Mouse (Mus musculus) megakaryocyte, embryonic 14.5 days (primary cell): Measurements from ENCODE around the gene Ccdc146. TPM values are rescaled to one million over a fixed set of nuclear protein-coding genes. Genes with fewer than 3 reads are reported as not detected.

Experiments
- H3K27me3 ChIP-seq: replicated peaks from 2 replicates; pipeline ENCODE3; 2012; ENCODE audit warnings: inconsistent platforms
- H3K36me3 ChIP-seq: replicated peaks from 2 replicates; pipeline ENCODE3; 2012; ENCODE audit warnings: low read length, inconsistent platforms, mixed read lengths
- H3K4me1 ChIP-seq: 2 replicates; pipeline ENCODE4 v1.6.1; 2012; ENCODE audit warnings: inconsistent platforms
- H3K4me3 ChIP-seq: replicated peaks from 2 replicates; pipeline ENCODE3; 2012; ENCODE audit warnings: moderate library complexity, mild to moderate bottlenecking, inconsistent platforms
- H3K9me3 ChIP-seq: 2 replicates; pipeline ENCODE4 v1.6.1; 2012; ENCODE audit warnings: inconsistent platforms
- FLI1 ChIP-seq: IDR thresholded peaks from 2 replicates; pipeline ENCODE4 v1.6.1; 2012; ENCODE audit warnings: low read length, inconsistent platforms, mixed read lengths
- GATA1 ChIP-seq: IDR thresholded peaks from 3 replicates; pipeline ENCODE4 v1.6.1; 2012; ENCODE audit warnings: mixed read lengths, low read length, inconsistent platforms, borderline replicate concordance
- polyA plus RNA-seq: library from polyadenylated mRNA; stranded (reverse); fragments of >175 nt; gene quantifications from 2 replicates; pipeline ENCODE4 v1.2.3, GENCODE M21; 2012; ENCODE audit warnings: low replicate concordance; ENCODE audit not compliant: insufficient read depth

The Ccdc146 gene
- polyA plus RNA-seq, 1 experiment, result not detected

- Histone ChIP-seq H3K4me3 (no peak overlapping the region), H3K36me3 (no peaks in the 10 kb centered on the region), H3K27me3 (no peaks in the 10 kb centered on the region), H3K4me1 (peaks cover 47% of the 10 kb centered on the region), H3K9me3 (no peaks in the 10 kb centered on the region)
- TF ChIP-seq GATA1 (no peak), FLI1 (no peak)
Observed at GRCm38 (mm10) chr5:21388855-21389254, 35.6 kb downstream of the Ccdc146 start.

GRCm38 (mm10) chr5:21387340-21387739 is 37.1 kb downstream of the Ccdc146 start:
- H3K27me3 ChIP-seq, result no peaks in the 10 kb centered on the region
- no peaks in the 10 kb centered on the region for H3K9me3 ChIP-seq
- no peak for TF ChIP-seq FLI1
- no peak for TF ChIP-seq GATA1
- H3K4me1 ChIP-seq, result peaks cover 58% of the 10 kb centered on the region
- no peaks in the 10 kb centered on the region for H3K36me3 ChIP-seq
- H3K4me3 ChIP-seq, result no peak overlapping the region

- Histone ChIP-seq H3K4me1 (peaks cover 51% of the 10 kb centered on the region), H3K9me3 (no peaks in the 10 kb centered on the region), H3K36me3 (no peaks in the 10 kb centered on the region), H3K4me3 (no peak overlapping the region), H3K27me3 (no peaks in the 10 kb centered on the region)
- no peak for TF ChIP-seq GATA1
- TF ChIP-seq FLI1, result no peak
Observed at GRCm38 (mm10) chr5:21386432-21386831, 38.0 kb downstream of the Ccdc146 start.

GRCm38 (mm10) chr5:21384976-21385375 is 39.5 kb downstream of the Ccdc146 start:
- TF ChIP-seq FLI1 (no peak), GATA1 (no peak)
- H3K4me3 ChIP-seq, result peak overlapping the region; percentile 53
- H3K9me3 ChIP-seq, result no peaks in the 10 kb centered on the region
- no peaks in the 10 kb centered on the region for H3K36me3 ChIP-seq
- peaks cover 54% of the 10 kb centered on the region for H3K4me1 ChIP-seq
- no peaks in the 10 kb centered on the region for H3K27me3 ChIP-seq

GRCm38 (mm10) chr5:21384252-21384960 is 40.1 kb downstream of the Ccdc146 start:
- no peak overlapping the region for H3K4me3 ChIP-seq
- H3K9me3 ChIP-seq, result no peaks in the 10 kb centered on the region
- no peaks in the 10 kb centered on the region for H3K27me3 ChIP-seq
- H3K36me3 ChIP-seq, result peaks cover 2% of the 10 kb centered on the region
- TF ChIP-seq GATA1, result no peak
- no peak for TF ChIP-seq FLI1
- H3K4me1 ChIP-seq, result peaks cover 50% of the 10 kb centered on the region

GRCm38 (mm10) chr5:21383392-21384251 is 40.9 kb downstream of the Ccdc146 start:
- H3K9me3 ChIP-seq, result no peaks in the 10 kb centered on the region
- H3K4me3 ChIP-seq, result peak overlapping the region; percentile 42
- peaks cover 2% of the 10 kb centered on the region for H3K36me3 ChIP-seq
- H3K4me1 ChIP-seq, result peaks cover 57% of the 10 kb centered on the region
- TF ChIP-seq GATA1, result no peak
- no peak for TF ChIP-seq FLI1
- no peaks in the 10 kb centered on the region for H3K27me3 ChIP-seq

GRCm38 (mm10) chr5:21382678-21383077 is 41.8 kb downstream of the Ccdc146 start:
- Histone ChIP-seq H3K4me1 (peaks cover 57% of the 10 kb centered on the region), H3K4me3 (no peak overlapping the region), H3K9me3 (no peaks in the 10 kb centered on the region), H3K36me3 (peaks cover 2% of the 10 kb centered on the region), H3K27me3 (no peaks in the 10 kb centered on the region)
- TF ChIP-seq FLI1 (no peak), GATA1 (no peak)

- Histone ChIP-seq H3K4me1 (peaks cover 51% of the 10 kb centered on the region), H3K36me3 (peaks cover 2% of the 10 kb centered on the region), H3K27me3 (no peaks in the 10 kb centered on the region), H3K9me3 (no peaks in the 10 kb centered on the region), H3K4me3 (no peak overlapping the region)
- TF ChIP-seq GATA1 (no peak), FLI1 (no peak)
Observed at GRCm38 (mm10) chr5:21381986-21382385, 42.5 kb downstream of the Ccdc146 start.

- TF ChIP-seq GATA1, result no peak
- TF ChIP-seq FLI1, result no peak
- Histone ChIP-seq H3K27me3 (no peaks in the 10 kb centered on the region), H3K9me3 (no peaks in the 10 kb centered on the region), H3K36me3 (peaks cover 20% of the 10 kb centered on the region), H3K4me1 (peaks cover 36% of the 10 kb centered on the region), H3K4me3 (no peak overlapping the region)
Observed at GRCm38 (mm10) chr5:21378397-21378796, 46.1 kb downstream of the Ccdc146 start.

GRCm38 (mm10) chr5:21376935-21377334 is 47.5 kb downstream of the Ccdc146 start:
- Histone ChIP-seq H3K9me3 (no peaks in the 10 kb centered on the region), H3K4me3 (no peak overlapping the region), H3K36me3 (peaks cover 20% of the 10 kb centered on the region), H3K4me1 (peaks cover 43% of the 10 kb centered on the region), H3K27me3 (no peaks in the 10 kb centered on the region)
- no peak for TF ChIP-seq GATA1
- TF ChIP-seq FLI1, result no peak
